9 mouse cellular contexts compared by ENCODE assay signal in the genomic region with DNA sequence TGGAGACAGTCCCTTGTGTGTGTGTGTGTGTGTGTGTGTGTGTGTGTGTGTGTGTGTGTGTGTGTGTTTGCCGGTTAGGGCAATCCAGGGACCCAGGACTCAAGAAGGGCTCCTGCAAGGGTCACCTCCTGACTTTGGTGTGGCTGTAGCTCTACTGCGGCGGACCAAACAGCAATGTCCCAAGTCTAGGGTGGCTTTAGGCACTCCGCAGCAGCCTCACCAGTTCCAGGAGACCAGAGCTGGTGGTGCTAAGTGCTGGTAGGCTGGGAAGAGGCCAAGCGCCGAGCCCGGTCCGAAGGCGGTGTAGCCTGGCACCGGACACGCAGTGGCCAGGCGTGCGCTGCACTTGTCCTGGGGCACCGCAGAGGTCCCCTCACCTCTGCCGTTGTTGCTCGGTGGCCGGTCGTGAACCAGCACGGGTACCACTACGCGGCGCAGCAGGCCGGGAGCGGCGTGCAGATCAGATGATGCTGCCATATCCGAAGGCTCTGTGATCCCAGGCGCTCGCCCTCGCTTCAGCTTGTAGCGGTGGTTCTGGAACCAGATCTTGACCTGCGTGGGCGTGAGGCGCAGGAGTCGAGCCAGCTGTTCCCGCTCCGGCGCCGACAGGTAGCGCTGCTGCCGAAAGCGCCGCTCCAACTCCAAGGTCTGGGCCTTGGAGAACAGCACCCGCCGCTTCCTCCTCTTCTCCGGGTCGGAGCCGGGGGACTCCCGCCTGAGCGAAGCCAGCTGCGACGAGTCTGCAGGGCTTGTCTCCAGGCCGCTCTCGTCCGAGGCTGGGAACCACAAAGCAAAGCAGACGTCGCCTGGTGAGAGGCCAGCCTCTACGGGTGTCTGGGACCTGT. TPM values are rescaled to one million over a fixed set of nuclear protein-coding genes. Genes with fewer than 3 reads are reported as not detected.
DNase-seq lines count a peak whose midpoint lies in the region; ATAC-seq and TF ChIP-seq lines count a peak whose summit lies in the region.
"Had no signal": no experiment of that assay in that cellular context is flagged by ENCODE, and none has a peak within 500 bp of the region (broad histone marks: within the 10 kb centered on the region; RNA-seq: fewer than 3 reads in every experiment).

No protein-coding gene starts in this region.

- H3K4me2 ChIP-seq in heart, embryonic 13.5 days, result peak overlapping the region; percentile 79
- H3K4me2 ChIP-seq in limb, embryonic 15.5 days, result peak overlapping the region; percentile 73

- H3K27me3 ChIP-seq in heart, embryonic 13.5 days (replicated peaks), result peaks cover 99% of the 10 kb centered on the region
- H3K27me3 ChIP-seq in limb, embryonic 15.5 days, result peaks cover 93% of the 10 kb centered on the region
- peaks cover 19% of the 10 kb centered on the region for H3K27me3 ChIP-seq in thymus, adult 2 months (ENCODE audit: control insufficient read depth, insufficient read depth, low read length)

- no peak overlapping the region for H3K27ac ChIP-seq in heart, embryonic 13.5 days (replicated peaks)
- H3K27ac ChIP-seq in limb, embryonic 15.5 days, result no peak overlapping the region
- H3K27ac ChIP-seq in thymus, adult 2 months (ENCODE audit: control insufficient read depth, insufficient read depth, low read length), result no peak overlapping the region

- H3K9ac ChIP-seq in heart, embryonic 13.5 days, result peak overlapping the region; percentile 50; the same call in 1 of the 2 replicates
- H3K9ac ChIP-seq in limb, embryonic 15.5 days, result no peak overlapping the region

- TF ChIP-seq CTCF in thymus, adult 2 months (IDR thresholded peaks at IDR 0.05; ENCODE audit: borderline replicate concordance, control insufficient read depth, extremely low read depth, insufficient read depth, low read length, poor library complexity), result no peak

- no peaks in the 10 kb centered on the region for H3K9me3 ChIP-seq in heart, embryonic 13.5 days
- no peaks in the 10 kb centered on the region for H3K9me3 ChIP-seq in limb, embryonic 15.5 days

- ATAC-seq in heart, embryonic 13.5 days (ENCODE audit: extremely low read depth, insufficient number of reproducible peaks, low FRiP score, low TSS enrichment), result no peak
- no peak for ATAC-seq in limb, embryonic 15.5 days (ENCODE audit: insufficient number of reproducible peaks, low FRiP score, low TSS enrichment, low read depth)

- peak; percentile 19 for DNase-seq in kidney, postnatal 10 days
- no peak for DNase-seq in kidney, adult 18-20 months
- DNase-seq in adrenal gland, postnatal 36 days, result peak; percentile 27 to 32
- DNase-seq in retina, postnatal 1 day, result peak; percentile 62
- no peak for DNase-seq in gastrocnemius, postnatal 36 days
- no peak for DNase-seq in thymus, adult 2 months

- H3K36me3 ChIP-seq in heart, embryonic 13.5 days, result no peaks in the 10 kb centered on the region
- no peaks in the 10 kb centered on the region for H3K36me3 ChIP-seq in limb, embryonic 15.5 days
- H3K36me3 ChIP-seq in thymus, adult 2 months (ENCODE audit: control insufficient read depth, insufficient read depth, low read length), result no peaks in the 10 kb centered on the region

- H3K4me1 ChIP-seq in heart, embryonic 13.5 days, result peaks cover 31% of the 10 kb centered on the region
- peaks cover 18% of the 10 kb centered on the region for H3K4me1 ChIP-seq in limb, embryonic 15.5 days
- H3K4me1 ChIP-seq in thymus, adult 2 months (replicated peaks; ENCODE audit: control insufficient read depth, insufficient read depth, low read length), result no peaks in the 10 kb centered on the region

- intact Hi-C loops in gastrocnemius, postnatal 36 days (cut with DNase I), result no loop called here

- TF ChIP-seq POLR2A in thymus, adult 2 months (IDR thresholded peaks at IDR 0.05; ENCODE audit: control insufficient read depth, extremely low read depth, insufficient read depth, low read length, poor library complexity), result no peak

- WGBS in heart, embryonic 13.5 days, result 0% methylated on average over 57 of the region's 57 CpGs
- WGBS in limb, embryonic 15.5 days, result under 1% methylated on average over 57 of the region's 57 CpGs
- 6% methylated on average over 57 of the region's 57 CpGs for WGBS in thymus, adult 2 months

- peak overlapping the region; percentile 52 for H3K4me3 ChIP-seq in heart, embryonic 13.5 days
- H3K4me3 ChIP-seq in limb, embryonic 15.5 days, result peak overlapping the region; percentile 36
- H3K4me3 ChIP-seq in thymus, adult 2 months (ENCODE audit: control insufficient read depth, insufficient read depth, low read length), result no peak overlapping the region

RNA-seq across cellular contexts. Expression of a gene that starts 1.4 kb away (rescaled TPM):
- under 1 TPM in 1 of 2 experiments, not detected in 1; 0.33 TPM for total RNA-seq in adrenal gland, postnatal 36 days (2021)
- polyA plus RNA-seq in heart, embryonic 13.5 days (2015; fragmentation: Nextera tagmentation; extraction: Ambion mirVana), result 0.15 TPM in 2 replicates
- not detected in 2 replicates for polyA plus RNA-seq in limb, embryonic 15.5 days (2015; fragmentation: Nextera tagmentation; extraction: Ambion mirVana)
- not detected for total RNA-seq in gastrocnemius, postnatal 36 days (2021)
- polyA plus RNA-seq in thymus, adult 2 months (2012; rRNA removed), result 0.15 TPM in 1 of 2 replicates, not detected in the other
- total RNA-seq: gastrocnemius, postnatal 4 days had no signal

Comparison
In these comparisons a context has a peak if more than half of its experiments do, and no peak if none do; other contexts are left out.
1. DNase-seq: peak in kidney, postnatal 10 days (single experiment), adrenal gland, postnatal 36 days (2 of 2) and retina, postnatal 1 day (single experiment); none in kidney, adult 18-20 months (single experiment), gastrocnemius, postnatal 36 days (0 of 2) and thymus, adult 2 months (single experiment).